Comparison of ENCODE assay signal across 8 mouse cellular contexts in genomic region chr19:6933436-6934194, GRCm38 (mm10). TPM values are rescaled to one million over a fixed set of nuclear protein-coding genes. Genes with fewer than 3 reads are reported as not detected.
DNase-seq lines count a peak whose midpoint lies in the region; ATAC-seq and TF ChIP-seq lines count a peak whose summit lies in the region.

No protein-coding gene starts in this region.

- H3K27me3 ChIP-seq in lung, embryonic 14.5 days (ENCODE audit: insufficient read depth, low read length) = peaks cover 67% of the 10 kb centered on the region
- peaks cover 78% of the 10 kb centered on the region for H3K27me3 ChIP-seq in hindbrain, embryonic 12.5 days
- peaks cover 69% of the 10 kb centered on the region for H3K27me3 ChIP-seq in limb, embryonic 14.5 days (ENCODE audit: control insufficient read depth, insufficient read depth, low read length)
- peaks cover 17% of the 10 kb centered on the region; the same call in 1 of the 2 replicates for H3K27me3 ChIP-seq in thymus, adult 2 months (ENCODE audit: control insufficient read depth, insufficient read depth, low read length)

- no peaks in the 10 kb centered on the region for H3K9me3 ChIP-seq in lung, embryonic 14.5 days (ENCODE audit: low read depth, low read length)
- no peaks in the 10 kb centered on the region for H3K9me3 ChIP-seq in hindbrain, embryonic 12.5 days (replicated peaks)
- H3K9me3 ChIP-seq in limb, embryonic 14.5 days (ENCODE audit: control insufficient read depth, low read length) = no peaks in the 10 kb centered on the region

- DNase-seq in lung, embryonic 14.5 days = peak; percentile 46
- no peak for DNase-seq in lung, postnatal 10 days
- DNase-seq in cerebellum, postnatal 14 days = peak; percentile 73 to 77
- DNase-seq in limb, embryonic 14.5 days (ENCODE audit: low spot score) = no peak
- DNase-seq in layer of hippocampus, postnatal 36 days = no peak
- no peak for DNase-seq in thymus, adult 2 months

- H3K27ac ChIP-seq in lung, embryonic 14.5 days (ENCODE audit: low read depth) = no peak overlapping the region
- no peak overlapping the region for H3K27ac ChIP-seq in hindbrain, embryonic 12.5 days
- no peak overlapping the region for H3K27ac ChIP-seq in limb, embryonic 14.5 days (replicated peaks; ENCODE audit: low read depth, low read length)
- H3K27ac ChIP-seq in thymus, adult 2 months (ENCODE audit: control insufficient read depth, insufficient read depth, low read length) = no peak overlapping the region

- H3K9ac ChIP-seq in lung, embryonic 14.5 days = peak overlapping the region; percentile 46
- peak overlapping the region; percentile 56 for H3K9ac ChIP-seq in hindbrain, embryonic 12.5 days
- peak overlapping the region; percentile 49 for H3K9ac ChIP-seq in limb, embryonic 14.5 days (ENCODE audit: low read depth, low read length, severe bottlenecking)

- no peaks in the 10 kb centered on the region for H3K36me3 ChIP-seq in lung, embryonic 14.5 days (ENCODE audit: insufficient read depth)
- H3K36me3 ChIP-seq in hindbrain, embryonic 12.5 days = no peaks in the 10 kb centered on the region
- 0 out of 2 replicates have a peak, but pooled peaks cover 2% of the 10 kb centered on the region for H3K36me3 ChIP-seq in limb, embryonic 14.5 days (ENCODE audit: control insufficient read depth, insufficient read depth, low read length)
- H3K36me3 ChIP-seq in thymus, adult 2 months (ENCODE audit: control insufficient read depth, insufficient read depth, low read length) = no peaks in the 10 kb centered on the region

- no peak for TF ChIP-seq CTCF in lung, embryonic 14.5 days (IDR thresholded peaks at IDR 0.05; ENCODE audit: low read depth)
- TF ChIP-seq CTCF in thymus, adult 2 months (IDR thresholded peaks at IDR 0.05; ENCODE audit: borderline replicate concordance, control insufficient read depth, extremely low read depth, insufficient read depth, low read length, poor library complexity) = no peak

- H3K4me1 ChIP-seq in lung, embryonic 14.5 days (ENCODE audit: insufficient read depth) = no peaks in the 10 kb centered on the region
- peaks cover 17% of the 10 kb centered on the region for H3K4me1 ChIP-seq in hindbrain, embryonic 12.5 days
- peaks cover 9% of the 10 kb centered on the region; the same call in 1 of the 2 replicates for H3K4me1 ChIP-seq in limb, embryonic 14.5 days (ENCODE audit: control insufficient read depth, insufficient read depth, low read length)
- H3K4me1 ChIP-seq in thymus, adult 2 months (replicated peaks; ENCODE audit: control insufficient read depth, insufficient read depth, low read length) = peaks cover 7% of the 10 kb centered on the region

- peak; percentile 47; the same call in 1 of the 2 replicates for ATAC-seq in lung, embryonic 14.5 days (ENCODE audit: insufficient read depth)
- ATAC-seq in hindbrain, embryonic 12.5 days (ENCODE audit: low FRiP score) = peak; percentile 49
- 0 out of 2 replicates have a peak, but pooled peaks have one; percentile 46 for ATAC-seq in limb, embryonic 14.5 days (ENCODE audit: low FRiP score, low read depth)
- peak; percentile 27 for ATAC-seq in neutrophil, adult 5-6 weeks (ENCODE audit: extremely low read depth, insufficient number of reproducible peaks, low FRiP score, poor library complexity, severe bottlenecking)

- H3K4me3 ChIP-seq in lung, embryonic 14.5 days (ENCODE audit: low read depth, low read length) = peak overlapping the region; percentile 41
- peak overlapping the region; percentile 32 for H3K4me3 ChIP-seq in hindbrain, embryonic 12.5 days
- peak overlapping the region; percentile 42 for H3K4me3 ChIP-seq in limb, embryonic 14.5 days (replicated peaks; ENCODE audit: low read length)
- H3K4me3 ChIP-seq in thymus, adult 2 months (ENCODE audit: control insufficient read depth, insufficient read depth, low read length) = no peak overlapping the region

- TF ChIP-seq POLR2A in limb, embryonic 14.5 days (IDR thresholded peaks at IDR 0.05; ENCODE audit: borderline replicate concordance, extremely low read depth, insufficient read depth, insufficient read length) = no peak
- no peak for TF ChIP-seq POLR2A in thymus, adult 2 months (IDR thresholded peaks at IDR 0.05; ENCODE audit: control insufficient read depth, extremely low read depth, insufficient read depth, low read length, poor library complexity)

- peak overlapping the region; percentile 74 for H3K4me2 ChIP-seq in lung, embryonic 14.5 days
- peak overlapping the region; percentile 54 for H3K4me2 ChIP-seq in hindbrain, embryonic 12.5 days (replicated peaks)
- H3K4me2 ChIP-seq in limb, embryonic 14.5 days (replicated peaks; ENCODE audit: low read depth, low read length, severe bottlenecking) = peak overlapping the region; percentile 71

- 4% methylated on average over 58 of the region's 58 CpGs for WGBS in lung, embryonic 14.5 days
- 6% methylated on average over 56 of the region's 58 CpGs for WGBS in hindbrain, embryonic 12.5 days
- WGBS in limb, embryonic 14.5 days = 3% methylated on average over 51 of the region's 58 CpGs
- WGBS in thymus, adult 2 months = 7% methylated on average over 58 of the region's 58 CpGs

RNA-seq across cellular contexts. Expression of gene Kcnk4, which starts 0.7 kb away (rescaled TPM):
- polyA plus RNA-seq in lung, embryonic 14.5 days (2014; fragmentation: Nextera tagmentation; extraction: Ambion mirVana) = 0.17 and 0.38 TPM in 2 replicates
- 0.14 and 0.19 TPM in 2 replicates for polyA plus RNA-seq in hindbrain, embryonic 12.5 days (2016; fragmentation: Nextera tagmentation; extraction: Ambion mirVana)
- polyA plus RNA-seq in limb, embryonic 14.5 days (2012; rRNA removed) = 0.91 and 1.1 TPM in 2 replicates
- 1.1 TPM in 2 replicates for polyA plus RNA-seq in limb, embryonic 14.5 days (2014; fragmentation: Nextera tagmentation; extraction: Ambion mirVana)
- total RNA-seq in neutrophil, adult 5-6 weeks (2017) = not detected in 2 replicates
- total RNA-seq in layer of hippocampus, postnatal 36 days (2021) = 10 to 100 TPM; 19.8 to 21.7 TPM
- 1.5 and 1.8 TPM in 2 replicates for polyA plus RNA-seq in thymus, adult 2 months (2012; rRNA removed)

RNA-seq across cellular contexts. Expression of gene Bad, which starts 8.0 kb away (rescaled TPM):
- 61.0 and 65.0 TPM in 2 replicates for polyA plus RNA-seq in lung, embryonic 14.5 days (2014; fragmentation: Nextera tagmentation; extraction: Ambion mirVana)
- polyA plus RNA-seq in hindbrain, embryonic 12.5 days (2016; fragmentation: Nextera tagmentation; extraction: Ambion mirVana) = 67.7 and 71.7 TPM in 2 replicates
- polyA plus RNA-seq in limb, embryonic 14.5 days (2012; rRNA removed) = 75.1 and 76.5 TPM in 2 replicates
- 77.5 and 80.8 TPM in 2 replicates for polyA plus RNA-seq in limb, embryonic 14.5 days (2014; fragmentation: Nextera tagmentation; extraction: Ambion mirVana)
- total RNA-seq in neutrophil, adult 5-6 weeks (2017) = 30.8 and 35.0 TPM in 2 replicates
- total RNA-seq in layer of hippocampus, postnatal 36 days (2021) = 10 to 100 TPM; 36.4 to 40.3 TPM
- polyA plus RNA-seq in thymus, adult 2 months (2012; rRNA removed) = 59.1 and 65.6 TPM in 2 replicates

RNA-seq across cellular contexts. Expression of gene Catsperz, which starts 8.4 kb away (rescaled TPM):
- polyA plus RNA-seq in lung, embryonic 14.5 days (2014; fragmentation: Nextera tagmentation; extraction: Ambion mirVana) = 2.2 and 2.3 TPM in 2 replicates
- polyA plus RNA-seq in hindbrain, embryonic 12.5 days (2016; fragmentation: Nextera tagmentation; extraction: Ambion mirVana) = 0.98 TPM in 1 of 2 replicates, not detected in the other
- polyA plus RNA-seq in limb, embryonic 14.5 days (2012; rRNA removed) = 2.8 and 5.6 TPM in 2 replicates
- polyA plus RNA-seq in limb, embryonic 14.5 days (2014; fragmentation: Nextera tagmentation; extraction: Ambion mirVana) = 3.6 and 5.4 TPM in 2 replicates
- total RNA-seq in neutrophil, adult 5-6 weeks (2017) = not detected in 2 replicates
- 10 to 100 TPM; 12.2 to 13.7 TPM for total RNA-seq in layer of hippocampus, postnatal 36 days (2021)
- 3.7 and 5.2 TPM in 2 replicates for polyA plus RNA-seq in thymus, adult 2 months (2012; rRNA removed)

RNA-seq across cellular contexts. Expression of gene Gpr137, which starts 8.7 kb away (rescaled TPM):
- 21.8 and 23.5 TPM in 2 replicates for polyA plus RNA-seq in lung, embryonic 14.5 days (2014; fragmentation: Nextera tagmentation; extraction: Ambion mirVana)
- 40.6 and 47.6 TPM in 2 replicates for polyA plus RNA-seq in hindbrain, embryonic 12.5 days (2016; fragmentation: Nextera tagmentation; extraction: Ambion mirVana)
- 56.8 and 72.3 TPM in 2 replicates for polyA plus RNA-seq in limb, embryonic 14.5 days (2012; rRNA removed)
- 28.5 and 31.8 TPM in 2 replicates for polyA plus RNA-seq in limb, embryonic 14.5 days (2014; fragmentation: Nextera tagmentation; extraction: Ambion mirVana)
- 23.5 and 31.7 TPM in 2 replicates for total RNA-seq in neutrophil, adult 5-6 weeks (2017)
- 100 to 1,000 TPM in 1 of 2 experiments, 10 to 100 TPM in 1; 96.0 to 104 TPM for total RNA-seq in layer of hippocampus, postnatal 36 days (2021)
- polyA plus RNA-seq in thymus, adult 2 months (2012; rRNA removed) = 66.8 and 86.6 TPM in 2 replicates

RNA-seq across cellular contexts. Expression of gene Esrra, which starts 12.0 kb away (rescaled TPM):
- polyA plus RNA-seq in lung, embryonic 14.5 days (2014; fragmentation: Nextera tagmentation; extraction: Ambion mirVana) = 3.1 and 4.2 TPM in 2 replicates
- 16.0 and 16.6 TPM in 2 replicates for polyA plus RNA-seq in hindbrain, embryonic 12.5 days (2016; fragmentation: Nextera tagmentation; extraction: Ambion mirVana)
- 20.3 and 25.5 TPM in 2 replicates for polyA plus RNA-seq in limb, embryonic 14.5 days (2012; rRNA removed)
- 3.4 and 5.1 TPM in 2 replicates for polyA plus RNA-seq in limb, embryonic 14.5 days (2014; fragmentation: Nextera tagmentation; extraction: Ambion mirVana)
- 37.9 and 40.8 TPM in 2 replicates for total RNA-seq in neutrophil, adult 5-6 weeks (2017)
- total RNA-seq in layer of hippocampus, postnatal 36 days (2021) = 10 to 100 TPM; 57.0 to 59.8 TPM
- 67.9 and 77.4 TPM in 2 replicates for polyA plus RNA-seq in thymus, adult 2 months (2012; rRNA removed)

Comparison
In these comparisons a context has a peak if more than half of its experiments do, and no peak if none do; other contexts are left out.
1. DNase-seq: peak in lung, embryonic 14.5 days (single experiment) and cerebellum, postnatal 14 days (2 of 2); none in lung, postnatal 10 days (single experiment), limb, embryonic 14.5 days (single experiment), layer of hippocampus, postnatal 36 days (0 of 2) and thymus, adult 2 months (single experiment).
2. Peak in every context shown above with its lines, with median percentiles within 50 percentile points of each other: ATAC-seq, H3K4me2 ChIP-seq and H3K9ac ChIP-seq.